Mouse (Mus musculus): ENCODE measurements at regions not wholly inside any gene's neighbourhood (a gene's known extent, or its start where the extent isn't known, plus 50 kb on each side); places are given as distances from the start of the nearest gene placed in this dataset.

GRCm38 (mm10) chr13:80989756-80990155 is 106.6 kb downstream of the Arrdc3 start:
- TF ChIP-seq CTCF (IDR thresholded peaks at IDR 0.05; ENCODE audit: borderline replicate concordance, insufficient read depth, low read depth, low read length) (no peak), POLR2A (IDR thresholded peaks at IDR 0.05; ENCODE audit: borderline replicate concordance, insufficient read depth, low read length) (no peak)

Data from cerebellum, adult 2 months (tissue).